16 mouse cellular contexts compared by ENCODE assay signal in the genomic region with DNA sequence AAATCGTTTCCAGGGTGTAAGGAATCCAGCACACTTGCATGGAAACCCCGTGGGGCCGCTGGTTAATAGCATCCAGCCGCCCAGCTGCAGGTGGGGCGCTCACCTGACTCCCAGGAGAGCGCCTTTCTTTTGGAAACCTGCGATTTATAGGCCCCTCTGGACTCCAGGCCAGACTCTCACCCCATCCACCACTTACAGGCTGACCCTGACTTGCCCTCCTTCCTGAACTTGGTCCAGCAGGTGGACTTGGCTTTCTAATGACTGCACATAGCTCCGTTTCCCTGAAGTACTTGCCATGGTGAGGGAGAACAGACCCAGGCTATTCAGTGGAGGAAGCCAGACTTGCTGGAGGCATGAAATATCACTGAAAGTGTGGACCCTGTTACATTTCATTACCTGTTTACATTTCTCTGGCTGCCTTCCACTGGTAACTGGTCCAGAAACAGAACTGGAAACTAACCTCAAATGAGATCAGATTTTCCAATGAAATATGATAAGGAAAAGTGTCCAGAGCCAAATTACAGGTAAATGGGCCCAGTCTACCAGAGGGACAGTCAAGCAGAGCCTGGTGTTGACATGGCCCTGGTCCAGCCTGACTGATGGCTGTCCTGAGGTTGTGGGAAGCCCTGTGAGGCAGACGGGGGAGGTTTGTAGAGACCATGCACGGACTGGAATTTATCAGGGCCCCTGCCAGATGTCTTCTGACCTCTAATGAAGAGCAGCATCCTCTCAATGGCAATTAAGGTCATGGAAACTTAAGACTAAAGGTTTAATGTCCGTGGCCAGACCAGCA. TPM values are rescaled to one million over a fixed set of nuclear protein-coding genes. Genes with fewer than 3 reads are reported as not detected.
A peak's percentile ranks its signal among the peaks of the same experiment; 100 is the strongest.
DNase-seq lines count a peak whose midpoint lies in the region; ATAC-seq and TF ChIP-seq lines count a peak whose summit lies in the region.
"Had no signal": no experiment of that assay in that cellular context is flagged by ENCODE, and none has a peak within 500 bp of the region (broad histone marks: within the 10 kb centered on the region; RNA-seq: fewer than 3 reads in every experiment).

No protein-coding gene starts in this region.

- H3K4me1 ChIP-seq in embryonic facial prominence, embryonic 15.5 days: 0 out of 2 replicates have a peak, but pooled peaks cover 9% of the 10 kb centered on the region
- peaks cover 12% of the 10 kb centered on the region for H3K4me1 ChIP-seq in kidney, embryonic 15.5 days
- H3K4me1 ChIP-seq in limb, embryonic 14.5 days (ENCODE audit: control insufficient read depth, insufficient read depth, low read length): peaks cover 55% of the 10 kb centered on the region
- no peaks in the 10 kb centered on the region for H3K4me1 ChIP-seq in cerebellum, adult 2 months (ENCODE audit: control insufficient read depth, insufficient read depth, low read length)

- WGBS in embryonic facial prominence, embryonic 15.5 days: 38% methylated on average over 11 of the region's 11 CpGs
- 30% methylated on average over 11 of the region's 11 CpGs for WGBS in kidney, embryonic 15.5 days
- WGBS in limb, embryonic 14.5 days: 11% methylated on average over 11 of the region's 11 CpGs
- 70% methylated on average over 11 of the region's 11 CpGs for WGBS in cerebellum, adult 2 months

- H3K27me3 ChIP-seq in embryonic facial prominence, embryonic 15.5 days: no peaks in the 10 kb centered on the region
- peaks cover 18% of the 10 kb centered on the region; the same call in 1 of the 2 replicates for H3K27me3 ChIP-seq in kidney, embryonic 15.5 days
- peaks cover 5% of the 10 kb centered on the region; the same call in 1 of the 2 replicates for H3K27me3 ChIP-seq in limb, embryonic 14.5 days (ENCODE audit: control insufficient read depth, insufficient read depth, low read length)
- no peaks in the 10 kb centered on the region for H3K27me3 ChIP-seq in cerebellum, adult 2 months (ENCODE audit: control insufficient read depth, insufficient read depth, low read length)

- H3K9me3 ChIP-seq in embryonic facial prominence, embryonic 15.5 days (replicated peaks): no peaks in the 10 kb centered on the region
- H3K9me3 ChIP-seq in kidney, embryonic 15.5 days (replicated peaks): no peaks in the 10 kb centered on the region
- no peaks in the 10 kb centered on the region for H3K9me3 ChIP-seq in limb, embryonic 14.5 days (ENCODE audit: control insufficient read depth, low read length)

- no peak overlapping the region for H3K4me2 ChIP-seq in embryonic facial prominence, embryonic 15.5 days (replicated peaks)
- H3K4me2 ChIP-seq in kidney, embryonic 15.5 days: no peak overlapping the region
- H3K4me2 ChIP-seq in limb, embryonic 14.5 days (replicated peaks; ENCODE audit: low read depth, low read length, severe bottlenecking): no peak overlapping the region
- H3K4me2 ChIP-seq: lung, embryonic 14.5 days had no signal

- peak; percentile 16 to 22 for DNase-seq in cerebellum, postnatal 10 days
- no peak for DNase-seq in cerebellum, postnatal 4 days (ENCODE audit: low spot score in 2 of 2)
- peak; percentile 70 for DNase-seq in limb, embryonic 14.5 days (ENCODE audit: low spot score)
- no peak for DNase-seq in adipocyte (ENCODE audit: low spot score)
- no peak for DNase-seq in cerebellum, adult 2 months
- DNase-seq in B cell, adult 2 months: no peak
- DNase-seq: cerebellum, adult 11 months; heart, postnatal 10 days; layer of hippocampus, adult 9-11 months; liver; lung, embryonic 14.5 days; thymus, adult 2 months had no signal

- no peaks in the 10 kb centered on the region for H3K36me3 ChIP-seq in embryonic facial prominence, embryonic 15.5 days
- no peaks in the 10 kb centered on the region for H3K36me3 ChIP-seq in kidney, embryonic 15.5 days
- no peaks in the 10 kb centered on the region for H3K36me3 ChIP-seq in limb, embryonic 14.5 days (ENCODE audit: control insufficient read depth, insufficient read depth, low read length)

- H3K9ac ChIP-seq in embryonic facial prominence, embryonic 15.5 days: no peak overlapping the region
- no peak overlapping the region for H3K9ac ChIP-seq in kidney, embryonic 15.5 days
- H3K9ac ChIP-seq in limb, embryonic 14.5 days (ENCODE audit: low read depth, low read length, severe bottlenecking): no peak overlapping the region
- H3K9ac ChIP-seq: lung, embryonic 14.5 days had no signal

- ATAC-seq in embryonic facial prominence, embryonic 15.5 days (ENCODE audit: insufficient number of reproducible peaks, low FRiP score, low TSS enrichment, low read depth): peak; percentile 34; the same call in 1 of the 2 replicates
- 0 out of 2 replicates have a peak, but pooled peaks have one; percentile 25 for ATAC-seq in kidney, embryonic 15.5 days (replicated peaks; ENCODE audit: low FRiP score)
- ATAC-seq in limb, embryonic 14.5 days (ENCODE audit: low FRiP score, low read depth): peak; percentile 70
- ATAC-seq: forebrain, embryonic 16.5 days; hindbrain, postnatal 0 days had no signal

- H3K4me3 ChIP-seq in embryonic facial prominence, embryonic 15.5 days (replicated peaks): no peak overlapping the region
- H3K4me3 ChIP-seq in kidney, embryonic 15.5 days (replicated peaks): no peak overlapping the region
- H3K4me3 ChIP-seq in limb, embryonic 14.5 days (replicated peaks; ENCODE audit: low read length): no peak overlapping the region
- H3K4me3 ChIP-seq in cerebellum, adult 2 months (replicated peaks; ENCODE audit: insufficient read depth, low read depth, low read length): no peak overlapping the region

- H3K27ac ChIP-seq in embryonic facial prominence, embryonic 15.5 days (replicated peaks): no peak overlapping the region
- no peak overlapping the region for H3K27ac ChIP-seq in kidney, embryonic 15.5 days
- H3K27ac ChIP-seq in limb, embryonic 14.5 days (replicated peaks; ENCODE audit: low read depth, low read length): peak overlapping the region; percentile 61; the same call in 1 of the 2 replicates
- H3K27ac ChIP-seq in cerebellum, adult 2 months (ENCODE audit: insufficient read depth, low read length): no peak overlapping the region
- H3K27ac ChIP-seq: hindbrain, postnatal 0 days had no signal

- no peak for TF ChIP-seq CTCF in cerebellum, adult 2 months (IDR thresholded peaks at IDR 0.05; ENCODE audit: borderline replicate concordance, insufficient read depth, low read depth, low read length)

- no peak for TF ChIP-seq POLR2A in limb, embryonic 14.5 days (IDR thresholded peaks at IDR 0.05; ENCODE audit: borderline replicate concordance, extremely low read depth, insufficient read depth, insufficient read length)
- TF ChIP-seq POLR2A in cerebellum, adult 2 months (IDR thresholded peaks at IDR 0.05; ENCODE audit: borderline replicate concordance, insufficient read depth, low read length): no peak

RNA-seq across cellular contexts. Expression of gene Pamr1, which starts 9.2 kb away (rescaled TPM):
- 18.8 and 19.1 TPM in 2 replicates for polyA plus RNA-seq in embryonic facial prominence, embryonic 15.5 days (2015; fragmentation: Nextera tagmentation; extraction: Ambion mirVana)
- 26.0 and 27.9 TPM in 2 replicates for polyA plus RNA-seq in kidney, embryonic 15.5 days (2015; fragmentation: Nextera tagmentation; extraction: Ambion mirVana)
- polyA plus RNA-seq in limb, embryonic 14.5 days (2012; rRNA removed): 70.8 and 73.4 TPM in 2 replicates
- polyA plus RNA-seq in limb, embryonic 14.5 days (2014; fragmentation: Nextera tagmentation; extraction: Ambion mirVana): 58.9 and 63.6 TPM in 2 replicates
- polyA plus RNA-seq in cerebellum, adult 2 months (2012; rRNA removed): 5.0 and 5.1 TPM in 2 replicates

Comparison
In these comparisons a context has a peak if more than half of its experiments do, and no peak if none do; other contexts are left out.
1. DNase-seq: peak in cerebellum, postnatal 10 days (2 of 2) and limb, embryonic 14.5 days (single experiment); none in cerebellum, postnatal 4 days (0 of 2), adipocyte (single experiment), cerebellum, adult 2 months (0 of 2) and B cell, adult 2 months (0 of 2).
2. Peak in every context shown above with its lines, with median percentiles within 50 percentile points of each other: ATAC-seq.